Mouse (Mus musculus) ES-Bruce4 (cell line): ENCODE data around the gene Tgfb2. TPM values are rescaled to one million over a fixed set of nuclear protein-coding genes. Genes with fewer than 3 reads are reported as not detected.

ENCODE experiments used
- H3K27ac ChIP-seq: 2 replicates; pipeline ENCODE4 v1.5.1; 2012; ENCODE audit warnings: low read length, inconsistent platforms; ENCODE audit not compliant: insufficient read depth
- H3K27me3 ChIP-seq: 2 replicates; pipeline ENCODE4 v1.6.1; 2012; ENCODE audit warnings: mild to moderate bottlenecking, low read length, inconsistent platforms; ENCODE audit not compliant: control insufficient read depth, poor library complexity, insufficient read depth, severe bottlenecking
- H3K36me3 ChIP-seq: 2 replicates; pipeline ENCODE4 v1.6.1; 2012; ENCODE audit warnings: inconsistent platforms, mild to moderate bottlenecking, low read length, moderate library complexity; ENCODE audit not compliant: control insufficient read depth, poor library complexity, insufficient read depth, severe bottlenecking
- H3K4me1 ChIP-seq: one replicate; pipeline ENCODE4 v1.8.1; 2011; ENCODE audit warnings: low read length; ENCODE audit not compliant: control insufficient read depth, insufficient read depth
- H3K4me3 ChIP-seq: 2 replicates; pipeline ENCODE4 v1.5.1; 2011; ENCODE audit warnings: low read depth, mild to moderate bottlenecking, low read length
- H3K9ac ChIP-seq: 2 replicates; pipeline ENCODE4 v1.6.1; 2012; ENCODE audit warnings: low read depth, mild to moderate bottlenecking, inconsistent platforms; ENCODE audit not compliant: poor library complexity, severe bottlenecking
- H3K9me3 ChIP-seq: replicated peaks from 2 replicates; pipeline ENCODE4 v1.6.1; 2012; ENCODE audit warnings: mild to moderate bottlenecking, low read length, inconsistent platforms; ENCODE audit not compliant: control insufficient read depth, poor library complexity, insufficient read depth, severe bottlenecking
- CTCF ChIP-seq: IDR thresholded peaks from one replicate; pipeline ENCODE4 v1.8.1; 2011; ENCODE audit warnings: low read depth, low read length
- EP300 ChIP-seq: IDR thresholded peaks from 2 replicates; pipeline ENCODE4 v1.6.1; 2011; ENCODE audit warnings: low read depth, low read length; ENCODE audit not compliant: insufficient read depth
- POLR2A ChIP-seq: IDR thresholded peaks from one replicate; pipeline ENCODE4 v1.8.1; 2011; ENCODE audit warnings: low read length; ENCODE audit not compliant: insufficient read depth
- polyA plus RNA-seq: library from polyadenylated mRNA; stranded (reverse); fragments of >200 nt; gene quantifications from 2 replicates; pipeline ENCODE4 v1.2.4, GENCODE M21; 2011; ENCODE audit warnings: low read depth; ENCODE audit not compliant: missing spikeins, insufficient read depth, insufficient read length

Gene Tgfb2
- polyA plus RNA-seq, 1 experiment = 11.9 TPM

DNA sequence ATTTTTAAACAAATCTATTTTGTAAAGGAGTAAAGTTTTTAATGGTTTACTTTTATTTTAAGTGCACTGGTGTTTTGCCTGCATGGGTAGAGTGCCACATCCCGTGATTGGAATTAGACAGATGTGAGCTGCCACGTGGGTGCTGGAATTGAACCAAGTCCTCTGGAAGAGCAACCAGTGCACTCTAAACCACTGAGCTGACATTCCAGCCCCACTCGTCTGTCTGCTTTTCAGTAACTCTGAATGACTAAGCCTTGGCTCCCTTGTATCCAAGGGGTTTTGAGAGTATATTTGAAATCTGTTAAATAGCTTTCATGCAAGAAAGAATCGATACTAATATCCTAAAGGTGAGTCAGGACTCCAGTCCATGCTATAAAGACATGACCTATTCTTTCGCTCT, 13.1 kb upstream of the Tgfb2 start:
- Histone ChIP-seq H3K4me3 (no peak overlapping the region), H3K27me3 (no peaks in the 10 kb centered on the region), H3K27ac (no peak overlapping the region), H3K9me3 (no peaks in the 10 kb centered on the region), H3K36me3 (peaks cover 22% of the 10 kb centered on the region), H3K9ac (no peak overlapping the region), H3K4me1 (no peaks in the 10 kb centered on the region)
- TF ChIP-seq POLR2A = no peak
- no peak for TF ChIP-seq EP300
- no peak for TF ChIP-seq CTCF

DNA sequence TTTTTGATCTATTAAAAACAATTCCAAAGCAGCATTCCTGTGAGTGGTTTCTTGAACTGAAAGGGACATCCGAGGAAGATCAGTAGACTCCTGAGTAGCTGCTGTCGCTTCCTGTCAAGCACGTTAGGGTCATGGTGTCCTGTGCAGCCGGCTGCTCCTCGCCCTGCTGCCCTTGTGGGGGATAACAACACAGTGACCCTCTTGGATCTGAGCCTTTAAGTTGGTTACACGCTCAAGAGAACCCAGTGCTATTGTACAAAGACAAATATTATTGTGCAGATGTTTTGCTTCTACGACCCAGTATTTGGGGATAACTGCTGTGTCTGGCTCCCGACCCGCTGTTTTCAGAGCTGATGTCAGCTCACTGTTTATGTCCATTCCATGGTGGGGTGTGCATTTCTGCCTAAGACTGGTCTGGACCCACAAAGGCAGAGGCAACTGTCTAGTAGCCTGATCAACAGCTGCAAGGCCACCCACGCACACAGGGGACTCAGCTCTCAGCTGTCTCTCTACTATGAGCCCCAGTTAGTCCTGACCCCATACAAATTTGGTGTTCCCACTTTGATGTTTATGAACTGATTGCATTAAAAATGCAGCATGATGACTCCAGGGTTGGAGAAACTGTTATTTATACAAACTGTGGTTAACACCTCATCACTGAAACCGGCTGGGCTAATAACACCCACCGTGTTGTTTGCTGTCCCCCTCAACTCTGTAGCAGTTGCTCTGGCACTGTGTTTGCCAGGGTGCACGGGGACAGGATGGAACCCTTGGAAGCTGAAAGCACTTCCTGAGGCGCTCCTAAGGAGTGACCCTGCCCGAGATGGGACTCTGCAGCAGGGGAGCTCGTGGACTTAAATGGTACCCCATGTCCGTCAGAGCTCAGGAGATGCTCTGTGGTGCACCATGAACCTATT, 9.4 kb upstream of the Tgfb2 start:
- H3K9ac ChIP-seq = no peak overlapping the region
- no peaks in the 10 kb centered on the region for H3K27me3 ChIP-seq
- H3K4me3 ChIP-seq = no peak overlapping the region
- H3K9me3 ChIP-seq = no peaks in the 10 kb centered on the region
- H3K27ac ChIP-seq = no peak overlapping the region
- H3K4me1 ChIP-seq = no peaks in the 10 kb centered on the region
- TF ChIP-seq EP300 (no peak), POLR2A (no peak), CTCF (no peak)
- peaks cover 11% of the 10 kb centered on the region for H3K36me3 ChIP-seq

- no peak for TF ChIP-seq CTCF
- TF ChIP-seq POLR2A = no peak
- no peak for TF ChIP-seq EP300
- Histone ChIP-seq H3K4me3 (no peak overlapping the region), H3K4me1 (no peaks in the 10 kb centered on the region), H3K27ac (no peak overlapping the region), H3K9me3 (no peaks in the 10 kb centered on the region), H3K36me3 (peaks cover 11% of the 10 kb centered on the region), H3K9ac (no peak overlapping the region), H3K27me3 (no peaks in the 10 kb centered on the region)
Observed at GRCm38 (mm10) chr1:186714215-186714614, 8.4 kb upstream of the Tgfb2 start.

DNA sequence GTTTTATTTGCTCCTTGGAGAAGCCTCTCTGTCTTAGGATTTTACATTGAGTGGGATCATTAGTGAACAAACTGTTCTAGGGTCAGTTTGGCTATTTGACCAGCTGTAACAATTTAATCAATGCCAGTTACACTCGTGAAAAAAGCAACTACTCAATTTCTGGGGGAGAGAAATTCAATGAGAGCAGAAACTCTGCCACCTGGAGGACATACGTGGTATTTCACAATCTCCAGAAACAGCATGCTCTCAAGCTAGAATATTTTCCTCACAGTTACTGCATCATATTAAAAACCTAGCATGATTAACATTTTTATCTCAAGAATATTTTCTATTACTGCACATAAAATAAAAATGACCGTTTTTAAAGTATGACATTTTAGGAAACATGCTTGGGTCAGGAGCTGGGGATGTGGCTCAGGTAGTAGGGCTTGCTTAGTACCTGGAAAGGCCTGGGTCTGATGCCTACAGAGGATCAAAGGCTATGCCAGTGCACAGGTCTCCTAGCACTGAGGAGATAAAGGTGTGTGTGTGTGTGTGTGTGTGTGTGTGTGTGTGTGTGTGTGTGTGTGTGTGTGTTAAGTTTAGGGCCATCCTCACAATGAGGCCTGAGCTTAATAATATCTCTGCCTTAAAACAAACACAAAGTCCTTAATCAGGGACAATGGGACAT, 7.1 kb upstream of the Tgfb2 start:
- no peaks in the 10 kb centered on the region for H3K9me3 ChIP-seq
- no peak overlapping the region for H3K4me3 ChIP-seq
- peaks cover 8% of the 10 kb centered on the region for H3K36me3 ChIP-seq
- TF ChIP-seq POLR2A (no peak), CTCF (peak; percentile 23), EP300 (no peak)
- H3K9ac ChIP-seq = no peak overlapping the region
- H3K4me1 ChIP-seq = no peaks in the 10 kb centered on the region
- no peaks in the 10 kb centered on the region for H3K27me3 ChIP-seq
- no peak overlapping the region for H3K27ac ChIP-seq

GRCm38 (mm10) chr1:186705203-186705914, 430 bp downstream of the Tgfb2 start:
- Histone ChIP-seq H3K36me3 (no peaks in the 10 kb centered on the region), H3K27ac (no peak overlapping the region), H3K4me3 (peak overlapping the region; percentile 55), H3K4me1 (no peaks in the 10 kb centered on the region), H3K9ac (peak overlapping the region; percentile 64), H3K27me3 (peaks cover 10% of the 10 kb centered on the region), H3K9me3 (no peaks in the 10 kb centered on the region)
- TF ChIP-seq POLR2A (no peak), CTCF (peak; percentile 5)
